Mouse (Mus musculus) stomach, embryonic 16.5 days (tissue): ENCODE measurements around the gene Eml3. TPM values are rescaled to one million over a fixed set of nuclear protein-coding genes. Genes with fewer than 3 reads are reported as not detected.
A peak's percentile ranks its signal among the peaks of the same experiment; 100 is the strongest.

Experiments
- ATAC-seq: fragments of 200-750 bp; cut with Nextera tagmentation; 2 replicates; pipeline ENCODE4 v1.8.0; 2017; ENCODE audit warnings: moderate number of reproducible peaks, moderate TSS enrichment; ENCODE audit not compliant: insufficient read depth, low FRiP score
- H3K27ac ChIP-seq: fragments of 300-500 bp; sonication (generic); 2 replicates; pipeline ENCODE4 v1.5.1; 2014; ENCODE audit warnings: low read length
- H3K27me3 ChIP-seq: fragments of 300-500 bp; sonication (generic); 2 replicates; pipeline ENCODE4 v1.6.1; 2014; ENCODE audit warnings: low read length, control low read depth, mixed read lengths; ENCODE audit not compliant: control insufficient read depth, insufficient read depth
- H3K36me3 ChIP-seq: fragments of 300-500 bp; sonication (generic); 2 replicates; pipeline ENCODE4 v1.6.1; 2014; ENCODE audit warnings: low read length; ENCODE audit not compliant: control insufficient read depth, insufficient read depth
- H3K4me1 ChIP-seq: fragments of 300-500 bp; sonication (generic); 2 replicates; pipeline ENCODE4 v1.6.1; 2014; ENCODE audit warnings: low read length, control low read depth, mixed read lengths; ENCODE audit not compliant: control insufficient read depth, insufficient read depth
- H3K4me2 ChIP-seq: fragments of 300-500 bp; sonication (generic); 2 replicates; pipeline ENCODE4 v1.6.1; 2014; ENCODE audit warnings: low read depth, low read length, mixed read lengths
- H3K4me3 ChIP-seq: fragments of 300-500 bp; sonication (generic); replicated peaks from 2 replicates; pipeline ENCODE4 v1.5.1; 2014; ENCODE audit warnings: mild to moderate bottlenecking, low read length
- H3K9ac ChIP-seq: fragments of 300-500 bp; sonication (generic); 2 replicates; pipeline ENCODE4 v1.6.1; 2014; ENCODE audit warnings: low read length
- H3K9me3 ChIP-seq: fragments of 300-500 bp; sonication (generic); replicated peaks from 2 replicates; pipeline ENCODE4 v1.6.1; 2016; ENCODE audit warnings: low read length, control low read depth; ENCODE audit not compliant: control insufficient read depth
- WGBS: fragments of 180-500 bp; shearing (Covaris S2); extraction: QIAGEN DNeasy Blood & Tissue Kit; methylation state at CpG from one replicate; pipeline ENCODE4 v1.1.7; 2014; 5-methylcytosine and 5-hydroxymethylcytosine counted together
- polyA plus RNA-seq: library from polyadenylated mRNA; unstranded; fragments of >200 nt; fragmentation: Nextera tagmentation; extraction: Ambion mirVana; gene quantifications from 2 replicates; pipeline ENCODE4 v1.2.1, GENCODE M21; 2015

Gene Eml3
- polyA plus RNA-seq, 1 experiment from 2014 or later, result 28.5 TPM

GRCm38 (mm10) chr19:8953135-8954039, 24.0 kb downstream of the Eml3 start, which contains the start of gene Tut1:
Gene Tut1 (plus strand): TSS chr19:8953847.
- Histone ChIP-seq H3K9me3 (no peaks in the 10 kb centered on the region), H3K36me3 (peaks cover 23% of the 10 kb centered on the region; the same call in 1 of the 2 replicates), H3K4me3 (peak within 1 kb of the TSS; percentile 74), H3K4me1 (peaks cover 6% of the 10 kb centered on the region; the same call in 1 of the 2 replicates), H3K4me2 (peak within 1 kb of the TSS; percentile 88), H3K27ac (peak within 1 kb of the TSS; percentile 83), H3K9ac (peak within 1 kb of the TSS; percentile 81), H3K27me3 (no peaks in the 10 kb centered on the region)
- ATAC-seq, result peak; percentile 96
- 3% methylated on average over 46 of the region's 46 CpGs for WGBS

GRCm38 (mm10) chr19:8954171-8954570, 24.8 kb downstream of the Eml3 start:
- peak overlapping the region; percentile 88 for H3K4me2 ChIP-seq
- no peaks in the 10 kb centered on the region for H3K27me3 ChIP-seq
- peaks cover 6% of the 10 kb centered on the region; the same call in 1 of the 2 replicates for H3K4me1 ChIP-seq
- peak overlapping the region; percentile 74 for H3K4me3 ChIP-seq
- peaks cover 21% of the 10 kb centered on the region; the same call in 1 of the 2 replicates for H3K36me3 ChIP-seq
- H3K27ac ChIP-seq, result peak overlapping the region; percentile 83
- 8% methylated on average over 9 of the region's 9 CpGs for WGBS
- peak overlapping the region; percentile 81 for H3K9ac ChIP-seq
- no peak for ATAC-seq
- H3K9me3 ChIP-seq, result no peaks in the 10 kb centered on the region

GRCm38 (mm10) chr19:8962256-8962655, 32.9 kb downstream of the Eml3 start:
- Histone ChIP-seq H3K4me1 (peaks cover 6% of the 10 kb centered on the region), H3K36me3 (peaks cover 21% of the 10 kb centered on the region), H3K9me3 (no peaks in the 10 kb centered on the region), H3K4me2 (no peak overlapping the region), H3K27me3 (no peaks in the 10 kb centered on the region), H3K4me3 (no peak overlapping the region), H3K9ac (no peak overlapping the region), H3K27ac (no peak overlapping the region)
- 80% methylated on average over 2 of the region's 2 CpGs for WGBS
- no peak for ATAC-seq

- H3K9ac ChIP-seq, result peak overlapping the region; percentile 74
- no peaks in the 10 kb centered on the region for H3K27me3 ChIP-seq
- 85% methylated on average over 11 of the region's 11 CpGs for WGBS
- no peak for ATAC-seq
- no peak overlapping the region; the same call in 1 of the 2 replicates for H3K4me2 ChIP-seq
- H3K9me3 ChIP-seq, result no peaks in the 10 kb centered on the region
- peaks cover 13% of the 10 kb centered on the region for H3K4me1 ChIP-seq
- H3K4me3 ChIP-seq, result no peak overlapping the region
- H3K27ac ChIP-seq, result no peak overlapping the region
- peaks cover 18% of the 10 kb centered on the region for H3K36me3 ChIP-seq
Observed at GRCm38 (mm10) chr19:8965075-8965474, 35.7 kb downstream of the Eml3 start.

GRCm38 (mm10) chr19:8965771-8966170, 36.4 kb downstream of the Eml3 start:
- 76% methylated on average over 8 of the region's 8 CpGs for WGBS
- Histone ChIP-seq H3K27ac (peak overlapping the region; percentile 92), H3K9me3 (no peaks in the 10 kb centered on the region), H3K4me2 (peak overlapping the region; percentile 66), H3K4me3 (peak overlapping the region; percentile 54), H3K36me3 (peaks cover 25% of the 10 kb centered on the region), H3K27me3 (no peaks in the 10 kb centered on the region), H3K9ac (peak overlapping the region; percentile 74), H3K4me1 (peaks cover 13% of the 10 kb centered on the region)
- ATAC-seq, result no peak

- H3K4me1 ChIP-seq, result peaks cover 13% of the 10 kb centered on the region
- peaks cover 29% of the 10 kb centered on the region for H3K36me3 ChIP-seq
- peak overlapping the region; percentile 66 for H3K4me2 ChIP-seq
- no peak for ATAC-seq
- 29% methylated on average over 5 of the region's 5 CpGs for WGBS
- H3K9me3 ChIP-seq, result no peaks in the 10 kb centered on the region
- H3K27me3 ChIP-seq, result no peaks in the 10 kb centered on the region
- H3K9ac ChIP-seq, result peak overlapping the region; percentile 74
- H3K27ac ChIP-seq, result peak overlapping the region; percentile 92
- H3K4me3 ChIP-seq, result peak overlapping the region; percentile 54
Observed at GRCm38 (mm10) chr19:8966198-8966589, 36.8 kb downstream of the Eml3 start.

GRCm38 (mm10) chr19:8966590-8967372, 37.4 kb downstream of the Eml3 start, which contains the start of gene Eef1g:
Gene Eef1g (plus strand): TSS chr19:8967041.
- Histone ChIP-seq H3K4me2 (peak within 1 kb of the TSS; percentile 66), H3K9me3 (no peaks in the 10 kb centered on the region), H3K36me3 (peaks cover 30% of the 10 kb centered on the region), H3K4me1 (peaks cover 13% of the 10 kb centered on the region), H3K27me3 (no peaks in the 10 kb centered on the region), H3K27ac (peak within 1 kb of the TSS; percentile 92), H3K9ac (peak within 1 kb of the TSS; percentile 83), H3K4me3 (peak within 1 kb of the TSS; percentile 73)
- peak; percentile 99 for ATAC-seq
- WGBS, result under 1% methylated on average over 52 of the region's 52 CpGs

GRCm38 (mm10) chr19:8967373-8967743, 38.0 kb downstream of the Eml3 start:
- H3K4me1 ChIP-seq, result peaks cover 13% of the 10 kb centered on the region
- no peaks in the 10 kb centered on the region for H3K9me3 ChIP-seq
- peak overlapping the region; percentile 83 for H3K9ac ChIP-seq
- peaks cover 33% of the 10 kb centered on the region for H3K36me3 ChIP-seq
- no peaks in the 10 kb centered on the region for H3K27me3 ChIP-seq
- under 1% methylated on average over 8 of the region's 8 CpGs for WGBS
- peak overlapping the region; percentile 73 for H3K4me3 ChIP-seq
- H3K27ac ChIP-seq, result peak overlapping the region; percentile 82
- no peak for ATAC-seq
- H3K4me2 ChIP-seq, result peak overlapping the region; percentile 60
